Mouse (Mus musculus) left cerebral cortex, adult 11 months (tissue): ENCODE data around the gene Ccdc162.
A peak's percentile ranks its signal among the peaks of the same experiment; 100 is the strongest.
"Not testable (repeated sequence)": the region's sequence is repeated elsewhere in the genome, so short reads cannot be mapped to it uniquely, and the experiment has no call there.

Experiments
- DNase-seq: peaks from one replicate; pipeline ENCODE4 v3.0.0; 2022; ENCODE audit warnings: low spot score

Ccdc162 gene

DNA sequence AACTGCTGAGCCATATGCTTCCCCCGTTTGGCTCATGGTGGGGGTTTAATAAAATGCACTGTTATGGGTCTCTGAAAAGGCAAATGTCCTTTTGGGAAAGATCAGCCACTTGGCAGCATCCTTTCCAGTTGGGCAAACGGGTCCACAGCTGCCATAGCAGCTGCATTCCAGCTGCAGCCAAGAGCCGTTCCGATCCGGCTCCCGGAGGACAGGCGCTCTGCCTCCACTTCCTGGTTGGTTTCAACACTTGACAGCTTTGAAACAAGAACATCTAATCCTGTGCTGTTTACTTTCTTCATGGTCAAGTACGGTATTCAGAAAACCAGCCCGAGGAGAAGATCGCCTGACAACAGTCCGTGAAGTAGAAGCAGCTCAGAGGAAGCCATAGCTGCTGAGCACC is 19.4 kb downstream of the Ccdc162 start:
- DNase-seq: no peak

DNA sequence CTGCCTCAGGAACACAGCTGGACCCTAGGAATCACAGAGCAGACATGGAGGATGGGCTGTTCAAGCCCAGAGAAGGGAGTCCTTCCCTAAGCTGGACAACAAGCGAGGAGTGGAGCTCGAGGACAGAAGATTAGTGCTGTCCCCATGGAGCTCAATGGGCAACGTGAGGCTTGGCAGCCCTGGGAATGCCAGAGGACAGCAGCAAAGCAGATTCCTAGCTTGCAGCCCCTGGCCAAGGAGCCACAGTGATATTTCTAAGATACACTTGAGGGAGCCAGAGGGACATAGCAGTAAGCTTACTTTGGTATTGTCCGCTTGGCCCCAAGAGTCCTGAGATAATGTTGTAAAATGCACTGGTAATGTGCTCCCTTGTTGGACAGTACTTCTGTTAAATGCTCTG is 25.5 kb downstream of the Ccdc162 start:
- DNase-seq: no peak

DNA sequence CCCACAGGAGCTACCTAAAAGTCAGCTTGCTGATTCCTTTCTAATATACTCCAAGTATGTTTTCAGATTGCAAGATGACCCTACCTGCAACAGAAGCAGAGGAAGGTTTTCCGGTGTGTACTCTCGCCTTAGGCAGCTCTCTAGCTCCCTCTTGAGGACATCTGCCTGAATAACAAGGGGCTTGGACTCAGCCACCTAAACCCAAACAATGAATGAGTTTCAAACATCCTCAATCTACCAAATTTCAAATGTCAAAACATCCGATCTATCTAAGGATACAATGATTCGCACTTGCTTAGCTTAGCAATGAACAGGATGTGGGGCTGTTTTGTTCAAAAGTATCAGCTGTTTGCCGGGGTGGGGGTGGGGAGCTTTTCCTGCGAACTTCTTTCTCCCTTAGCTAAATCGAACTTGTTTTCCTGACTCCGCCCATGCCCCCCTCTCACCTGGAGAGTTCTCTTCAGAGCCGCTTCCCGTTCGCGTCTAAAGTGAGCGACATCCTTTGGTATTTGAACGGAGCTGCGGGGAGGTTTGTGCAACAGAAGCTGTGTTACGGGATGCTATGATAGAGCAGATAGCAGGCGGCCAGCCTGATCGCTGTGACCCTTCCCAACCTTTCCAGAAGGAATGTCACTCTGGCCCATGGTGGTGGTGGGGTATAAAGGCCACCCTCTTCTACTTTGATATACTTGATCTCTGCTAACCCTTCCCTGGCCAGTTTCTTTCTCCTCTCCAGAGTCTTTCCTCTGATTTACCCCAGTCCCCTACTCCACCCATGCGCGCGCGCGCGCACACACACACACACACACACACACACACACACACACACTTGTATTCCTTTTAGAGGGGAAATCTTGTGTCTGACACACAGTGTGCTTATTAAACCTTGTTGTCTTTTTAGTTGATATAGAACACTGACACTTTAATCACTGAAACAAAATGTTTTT is 26.2 kb downstream of the Ccdc162 start:
- DNase-seq: peak; percentile 16

DNA sequence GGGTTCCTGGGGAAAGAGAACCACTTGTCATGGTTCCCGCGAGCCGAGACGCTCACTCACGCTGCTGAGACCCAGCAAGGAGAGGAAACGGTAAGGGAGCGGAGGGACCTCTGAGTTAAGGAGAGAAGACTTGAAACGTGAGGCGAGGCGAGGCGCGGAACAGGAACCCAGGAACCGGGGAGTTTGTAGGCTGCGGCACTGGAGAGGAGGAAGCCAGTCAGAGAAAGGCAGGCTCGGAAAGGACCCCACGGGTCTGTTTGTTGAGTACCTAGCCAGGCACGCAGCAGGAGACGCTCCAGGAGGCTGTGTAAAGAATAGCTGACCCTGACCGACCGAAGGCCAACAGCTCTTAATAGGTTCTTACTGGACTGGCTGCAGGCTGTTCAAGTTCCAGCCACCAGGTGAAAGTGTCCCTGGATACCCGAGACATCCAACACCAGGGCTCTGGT is 31.9 kb downstream of the Ccdc162 start:
- DNase-seq: no peak

DNA sequence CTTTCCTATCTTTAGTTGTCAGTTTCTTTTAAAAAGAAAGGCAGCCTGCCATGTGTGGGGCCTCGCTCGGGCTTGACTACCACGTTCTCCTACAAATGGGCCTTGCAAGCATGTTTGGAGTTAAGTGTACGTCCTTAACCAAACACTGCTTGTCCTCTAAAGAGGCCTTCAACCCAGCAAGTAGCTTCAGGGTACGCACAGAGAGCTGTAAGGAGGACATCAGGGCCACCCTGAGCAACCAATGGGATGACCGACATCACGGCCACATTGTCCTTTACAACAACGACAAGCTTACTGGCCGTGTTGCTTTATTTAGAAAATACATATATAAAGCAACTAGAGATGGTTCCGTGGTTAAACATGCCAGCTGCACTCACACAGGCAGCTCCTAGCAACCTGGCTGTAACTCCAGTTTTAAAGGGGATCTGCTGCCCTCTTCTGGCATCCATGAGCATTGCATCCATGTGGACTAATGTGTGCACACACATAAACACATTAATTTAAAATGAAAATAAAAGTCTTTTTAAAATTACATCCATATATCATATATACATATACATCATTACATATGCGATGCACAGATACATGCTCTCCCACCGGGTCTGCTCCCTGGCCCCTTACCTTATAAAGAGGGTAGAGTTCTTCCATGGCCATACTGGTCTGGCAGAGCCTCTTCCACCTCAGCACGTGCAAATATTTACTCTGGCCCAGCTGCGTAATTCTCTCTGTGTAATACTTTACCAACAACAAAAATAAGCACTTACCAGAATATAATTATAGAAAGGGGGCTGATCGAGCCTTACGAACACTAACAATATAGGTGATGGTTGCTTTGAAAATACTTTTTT is 33.7 kb downstream of the Ccdc162 start:
- DNase-seq: peak; percentile 77

DNA sequence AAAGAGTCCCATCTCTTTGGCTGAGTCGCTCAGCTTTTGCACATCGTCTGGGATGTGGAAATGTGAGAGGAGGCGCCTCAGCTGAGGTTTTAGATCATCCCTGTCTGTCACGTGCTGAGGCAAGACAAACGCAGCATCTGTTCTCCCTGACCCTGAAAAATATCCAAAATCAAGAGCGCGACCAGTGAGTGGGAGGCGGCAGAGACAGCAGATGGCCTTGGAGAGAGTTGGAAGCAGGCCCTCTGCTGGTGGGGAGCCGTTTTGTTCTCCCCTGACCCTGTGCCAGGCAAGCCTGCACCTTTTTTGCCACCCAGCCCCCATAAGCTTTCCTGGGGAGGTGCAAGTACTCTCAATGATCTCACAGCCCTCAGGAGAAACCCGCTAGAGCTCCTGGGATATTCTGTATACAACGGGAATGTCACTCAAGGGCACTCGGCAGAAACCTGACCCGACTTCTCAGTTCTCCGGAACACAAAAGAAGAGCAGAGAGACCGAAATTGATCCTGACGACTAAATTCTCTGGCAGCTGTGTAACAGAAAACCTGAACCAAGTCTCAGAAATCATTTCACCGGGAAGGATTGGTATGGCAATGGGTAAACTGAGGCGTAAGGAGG is 37.6 kb downstream of the Ccdc162 start:
- DNase-seq: peak; percentile 54

DNA sequence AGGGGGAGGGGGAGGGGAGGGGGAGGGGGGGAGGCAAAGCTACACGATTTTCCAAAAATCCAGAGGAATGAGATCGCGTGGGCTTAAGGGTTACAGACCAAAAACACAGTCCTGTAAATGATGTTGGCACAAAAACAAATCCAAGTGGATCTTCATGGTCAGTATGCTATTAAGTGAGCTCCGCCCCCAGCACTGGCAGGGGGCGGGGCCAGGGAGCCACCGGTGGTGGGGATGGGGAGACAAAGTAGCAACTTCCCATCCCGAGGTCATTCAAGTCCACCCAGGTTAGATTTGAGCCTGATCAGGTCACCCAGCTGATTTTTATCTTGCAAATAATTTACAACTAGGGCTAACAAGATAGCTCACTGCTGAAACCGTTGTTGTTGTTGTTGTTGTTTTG is 39.0 kb downstream of the Ccdc162 start:
- DNase-seq: no peak

DNA sequence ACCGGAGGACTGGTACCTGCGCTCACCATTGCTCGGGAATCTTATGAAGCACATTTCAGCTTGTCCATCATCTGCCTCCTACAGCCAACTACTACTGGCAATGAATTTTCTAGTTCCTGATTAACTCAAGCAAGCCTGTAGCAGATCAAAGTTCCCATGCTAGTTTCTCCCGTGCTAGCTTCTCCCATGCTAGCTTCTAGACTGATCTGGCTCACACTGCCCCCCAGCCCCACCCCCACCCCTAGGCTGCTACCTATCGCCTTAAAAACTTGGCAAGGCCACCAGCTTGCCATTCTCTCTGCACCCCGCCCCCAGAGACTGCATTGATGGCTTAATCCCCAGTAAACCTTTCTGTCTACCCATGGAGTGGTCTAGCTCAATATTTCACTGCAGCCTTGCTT is 39.8 kb downstream of the Ccdc162 start:
- DNase-seq: no peak

DNA sequence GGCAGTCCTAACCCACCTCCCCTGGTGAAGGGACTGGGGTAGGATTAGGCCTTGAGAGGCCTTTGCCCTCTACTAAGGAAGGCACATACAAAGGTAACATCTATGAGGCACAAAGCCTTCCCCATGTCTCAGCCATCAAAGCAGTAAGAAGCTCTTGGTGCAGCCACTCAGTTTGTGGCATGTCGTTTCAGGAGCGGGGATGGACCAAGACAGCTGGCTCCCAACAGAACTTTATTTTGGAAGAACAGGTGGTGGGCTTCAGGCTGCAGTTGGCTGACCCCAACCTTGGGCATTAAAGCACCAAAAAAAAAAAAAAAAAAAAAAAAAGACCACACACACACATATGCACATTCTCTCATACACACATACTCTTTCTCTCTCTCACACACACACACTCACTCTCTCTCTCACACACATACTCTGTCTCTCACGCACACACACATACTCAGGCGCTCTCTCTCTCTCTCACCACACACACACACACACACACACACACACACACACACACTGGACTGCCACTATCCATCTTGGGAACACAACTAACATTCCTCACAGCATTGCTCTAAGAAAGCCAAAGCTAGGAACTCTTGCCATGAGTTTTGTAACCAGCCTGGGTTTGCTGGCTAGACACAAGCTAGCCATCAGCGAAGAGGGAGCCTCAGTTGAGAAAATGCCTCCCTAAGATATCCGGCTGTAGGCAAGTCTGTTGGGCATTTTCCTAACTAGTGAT is 40.4 kb downstream of the Ccdc162 start:
- DNase-seq: no peak

DNA sequence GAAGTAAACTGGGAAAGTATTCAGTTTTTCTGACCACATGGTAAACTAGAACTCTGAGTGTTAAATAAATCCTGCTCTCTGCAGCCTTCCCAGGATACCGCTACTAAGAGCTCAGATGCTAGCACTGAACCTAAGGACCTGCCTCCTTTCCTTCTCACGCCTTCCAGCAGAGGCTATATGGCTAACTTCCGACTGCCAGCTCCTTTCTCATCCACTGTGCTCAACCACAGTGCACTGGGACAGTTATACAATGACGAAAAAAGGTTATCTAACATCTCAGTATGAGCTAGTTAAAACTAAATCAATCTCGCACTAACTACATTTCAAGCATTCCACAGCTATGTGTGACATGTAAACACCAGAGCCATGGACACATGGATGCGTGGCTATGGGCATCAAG is 41.2 kb downstream of the Ccdc162 start:
- DNase-seq: no peak

DNA sequence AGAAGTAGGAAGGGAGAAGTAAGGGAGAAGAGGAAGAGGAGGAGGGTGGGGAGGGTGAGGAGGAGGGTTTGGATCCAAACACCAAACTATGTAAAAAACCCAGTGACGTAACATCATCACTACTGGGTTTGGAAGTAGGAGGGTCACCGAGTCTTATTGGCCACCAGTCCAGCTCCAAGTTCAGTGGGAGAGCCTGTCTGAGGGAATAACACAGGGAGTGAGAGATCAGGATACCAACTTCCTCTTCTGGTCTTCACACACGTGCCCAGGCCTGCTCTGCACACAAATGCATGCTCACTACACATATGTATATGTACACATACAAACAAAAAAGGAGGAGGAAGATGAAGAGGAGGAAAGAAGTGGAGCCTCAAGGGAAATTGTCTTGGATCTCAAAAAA is 42.1 kb downstream of the Ccdc162 start:
- DNase-seq: no peak

DNA sequence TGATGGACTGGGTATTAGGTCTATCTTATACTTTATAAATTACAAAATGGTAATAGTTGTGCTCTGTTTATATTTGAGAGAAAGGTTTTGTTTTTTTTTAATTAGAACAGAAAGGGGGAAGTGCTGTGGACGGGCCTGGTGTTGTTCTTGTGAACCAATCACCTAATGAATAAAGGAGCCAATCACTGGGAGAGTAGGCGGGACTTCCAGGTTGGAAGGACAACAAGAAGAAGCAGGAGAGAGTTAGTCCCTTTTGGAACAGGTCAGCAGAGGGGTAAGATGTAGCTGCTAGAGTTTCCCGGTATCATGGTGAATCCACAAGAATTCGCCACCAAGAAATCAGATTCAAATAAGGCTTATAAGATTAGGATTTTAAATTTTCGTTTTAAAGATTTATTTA is 46.2 kb downstream of the Ccdc162 start:
- no peak for DNase-seq

DNA sequence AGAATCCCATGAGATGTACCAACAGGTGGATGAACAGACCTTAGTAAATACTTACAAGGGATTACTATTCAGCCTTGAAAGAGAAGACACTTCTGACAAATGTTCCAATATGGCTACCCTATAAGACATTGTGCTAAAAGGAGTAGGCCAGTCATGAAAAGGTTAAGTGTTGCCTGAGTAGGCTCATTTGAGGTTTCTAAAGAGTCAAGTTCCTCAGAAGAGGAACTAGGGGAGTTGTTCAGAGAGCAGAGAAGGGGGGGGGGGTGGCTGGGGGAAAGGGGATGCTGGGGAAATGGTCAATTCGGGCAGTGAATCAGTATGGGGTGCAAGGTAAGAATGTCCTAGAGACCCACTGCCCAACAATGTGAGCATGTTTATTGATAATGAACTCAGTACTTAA is 50.9 kb downstream of the Ccdc162 start:
- DNase-seq: no peak

DNA sequence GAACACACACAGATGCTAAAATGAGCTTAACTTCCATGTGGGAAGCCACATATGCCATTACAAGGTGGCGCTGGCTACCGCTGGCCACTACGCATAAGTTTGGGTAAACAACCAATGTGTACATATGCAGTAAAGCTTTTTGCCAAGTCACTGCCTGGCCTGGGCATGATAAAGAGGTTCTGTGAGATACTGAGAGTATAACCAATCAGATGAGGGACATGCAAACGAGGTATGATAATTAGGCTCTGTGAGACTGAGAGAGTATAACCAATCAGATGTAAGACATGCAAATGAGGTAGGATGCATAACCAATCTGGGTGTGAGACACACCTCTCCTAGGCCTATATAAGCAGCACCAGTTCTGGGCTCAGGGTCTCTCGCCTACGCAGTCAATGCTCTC is 56.8 kb downstream of the Ccdc162 start:
- not testable (repeated sequence) for DNase-seq

DNA sequence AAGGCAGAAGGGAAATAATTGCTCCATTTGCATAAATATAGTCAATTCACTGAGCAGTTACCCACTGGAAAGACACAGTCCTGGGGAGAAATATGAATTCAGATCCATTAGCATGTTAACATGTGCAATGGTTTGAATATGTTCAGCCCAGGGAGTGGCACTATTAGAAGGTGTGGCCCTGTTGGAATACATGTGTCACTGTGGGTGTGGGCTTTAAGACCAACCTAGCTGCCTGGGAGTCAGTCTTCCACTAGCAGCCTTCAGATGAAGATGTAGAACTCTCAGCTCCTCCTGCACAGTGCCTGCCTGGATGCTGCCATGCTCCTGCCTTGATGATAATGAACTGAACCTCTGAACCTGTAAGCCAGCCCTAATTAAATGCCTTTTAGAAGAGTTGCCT is 60.8 kb downstream of the Ccdc162 start:
- DNase-seq: not testable (repeated sequence)

DNA sequence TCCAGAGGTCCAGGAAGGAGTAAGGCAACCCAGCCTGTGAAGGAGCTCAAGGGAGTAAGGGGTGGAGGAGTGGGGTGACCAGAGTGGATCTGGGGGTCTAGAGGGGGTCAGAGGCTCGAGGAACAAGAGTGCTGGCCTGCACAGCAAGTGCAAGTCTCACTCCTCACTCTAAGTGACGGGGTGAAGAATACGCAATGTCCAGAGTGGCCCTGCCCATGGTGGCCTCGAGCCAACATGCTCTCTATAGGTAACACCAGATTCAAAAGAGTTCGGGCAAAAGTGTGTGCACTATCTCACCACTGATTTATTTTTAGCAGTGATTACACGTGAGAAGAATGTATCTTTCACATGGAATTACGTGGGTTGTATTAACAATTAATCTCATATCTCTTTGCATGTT is 63.4 kb downstream of the Ccdc162 start:
- no peak for DNase-seq

DNA sequence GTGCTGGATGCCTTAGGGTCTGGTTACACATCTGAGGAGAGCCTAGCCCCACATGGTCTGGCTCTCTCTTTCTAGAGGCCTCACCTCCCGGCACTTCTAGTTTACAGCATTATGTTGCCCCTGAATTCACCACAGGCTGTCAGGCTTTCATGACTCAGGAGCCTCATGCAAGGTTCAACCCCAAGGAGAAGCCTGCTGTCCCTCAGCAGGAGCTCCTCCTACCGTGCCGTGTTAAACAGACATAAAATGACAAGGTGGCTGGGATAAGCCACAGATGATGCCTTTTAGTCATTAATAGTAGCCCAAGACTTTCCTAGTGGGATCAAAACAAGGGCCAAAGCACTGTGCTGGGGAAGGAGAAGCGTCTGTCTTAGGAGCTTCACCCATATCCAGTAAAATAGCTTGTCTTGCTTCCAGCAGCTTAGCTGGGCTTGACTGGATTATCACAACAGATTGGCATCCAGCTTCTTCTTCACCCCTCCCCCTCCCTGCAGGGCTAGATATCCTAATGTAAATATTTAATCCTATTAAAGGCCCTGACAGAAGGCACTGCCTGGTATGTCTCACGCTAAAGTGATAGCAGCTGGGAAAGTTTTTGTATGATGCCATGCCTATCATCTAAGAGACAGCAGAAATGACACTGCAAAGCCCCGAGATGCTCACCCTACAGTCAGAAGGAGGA is 64.2 kb downstream of the Ccdc162 start:
- DNase-seq: no peak

DNA sequence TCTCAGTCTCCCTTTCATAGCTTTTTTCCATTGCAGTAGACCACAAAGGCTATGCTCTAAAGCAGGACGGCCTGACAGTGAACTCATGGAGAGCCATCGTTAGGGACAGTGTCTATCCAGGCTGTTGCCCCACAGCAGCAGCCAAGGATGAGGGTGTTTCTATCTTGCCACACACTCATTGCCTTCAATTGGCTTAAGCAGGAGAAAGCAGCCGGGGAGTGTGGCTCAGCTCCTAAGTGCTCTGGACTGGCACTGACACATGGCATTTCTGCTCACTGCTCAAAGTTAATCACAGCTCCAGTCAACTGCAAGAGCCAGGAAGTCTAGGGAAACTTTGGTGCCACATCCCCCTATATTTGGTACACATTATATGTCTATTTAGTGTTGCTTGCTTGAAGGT is 64.9 kb downstream of the Ccdc162 start:
- DNase-seq: no peak

DNA sequence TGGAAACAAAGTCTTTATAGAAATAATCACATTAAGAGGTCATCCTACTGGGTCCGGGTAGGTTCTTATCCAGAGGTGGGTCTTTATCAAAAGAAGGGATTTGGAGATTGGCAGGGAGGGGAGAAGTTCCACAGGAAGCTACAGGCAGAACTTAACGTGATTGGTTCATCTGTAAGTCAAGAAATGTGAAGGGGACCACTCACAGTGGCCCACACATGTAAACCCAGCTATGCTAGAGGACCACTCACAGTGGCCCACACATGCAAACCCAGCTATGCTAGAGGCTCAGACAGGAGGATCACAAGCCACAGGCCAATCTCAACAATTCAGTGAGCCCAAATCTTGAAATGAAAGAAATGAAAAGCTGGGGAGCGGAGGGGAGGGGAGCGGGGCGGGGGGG is 67.2 kb downstream of the Ccdc162 start:
- DNase-seq: no peak

DNA sequence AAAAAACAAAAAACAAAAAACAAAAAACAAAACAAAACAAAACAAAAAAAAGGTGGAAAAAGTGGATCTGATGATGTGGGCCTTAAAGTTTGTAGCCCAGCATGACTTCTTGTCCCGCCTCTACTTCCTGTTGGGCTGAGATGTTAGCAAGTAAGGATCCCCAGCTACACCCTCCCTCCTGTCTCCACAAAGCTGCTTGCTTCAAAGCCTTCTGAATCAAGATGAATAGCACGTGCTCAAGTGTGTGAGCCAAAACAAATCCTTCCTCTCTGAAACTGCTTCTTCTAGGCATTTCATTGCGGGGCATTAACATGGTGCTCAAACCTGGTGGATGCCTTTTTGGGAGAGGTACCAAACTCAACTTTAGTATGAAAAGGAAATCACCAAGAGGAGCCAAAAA is 77.7 kb downstream of the Ccdc162 start:
- no peak for DNase-seq

DNA sequence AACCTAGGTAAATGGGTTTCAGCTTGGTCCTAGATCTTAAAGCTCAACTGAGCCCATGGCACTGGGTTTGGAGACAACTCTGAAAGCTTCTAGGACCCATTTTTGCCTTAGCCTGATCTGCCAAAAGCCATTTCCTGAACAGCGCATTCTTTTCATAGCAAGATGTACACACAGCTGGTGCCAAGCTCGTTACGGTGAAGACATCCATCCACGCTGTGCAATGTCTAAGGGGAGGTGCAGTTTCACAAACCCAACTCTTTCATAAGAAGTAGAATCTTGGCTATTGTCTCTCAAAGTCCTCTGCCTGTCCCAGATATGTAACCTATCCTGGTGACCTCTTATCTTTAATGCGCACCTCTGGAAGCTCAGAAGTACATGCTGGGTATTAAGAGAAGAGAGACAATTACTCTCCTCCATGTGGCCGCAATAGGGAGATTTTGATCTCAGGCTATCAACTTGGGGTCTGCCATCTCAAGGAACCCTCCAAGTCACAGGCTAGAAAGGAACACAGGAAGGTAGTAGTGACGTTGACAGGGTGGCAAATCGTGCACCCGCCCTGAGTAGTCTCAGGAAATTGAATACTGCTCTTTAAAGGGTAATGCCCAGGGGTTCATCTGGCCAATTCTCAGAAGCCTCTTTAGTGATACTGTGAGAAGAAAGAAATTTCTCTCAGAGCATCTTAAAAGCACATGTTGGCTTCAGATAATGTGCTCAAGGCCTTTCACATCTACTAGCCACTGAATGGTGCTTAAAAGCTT is 81.0 kb downstream of the Ccdc162 start:
- no peak for DNase-seq
